Mouse (Mus musculus) ES-E14 (cell line): ENCODE measurements at regions not wholly inside any gene's neighbourhood (a gene's known extent, or its start where the extent isn't known, plus 50 kb on each side); places are given as distances from the start of the nearest gene placed in this dataset.
"Not testable (repeated sequence)": the region's sequence is repeated elsewhere in the genome, so short reads cannot be mapped to it uniquely, and the experiment has no call there.

Experiments
- DNase-seq: peaks from one replicate; pipeline ENCODE4 v3.0.0-alpha.2; 2013; ENCODE audit warnings: low read depth, low spot score
- H3K27ac ChIP-seq: 2 replicates; pipeline ENCODE4 v1.5.1; 2012; ENCODE audit warnings: low read depth, mild to moderate bottlenecking, low read length, moderate library complexity, mixed read lengths; ENCODE audit not compliant: poor library complexity, insufficient read depth, severe bottlenecking
- H3K36me3 ChIP-seq: 2 replicates; pipeline ENCODE4 v1.6.1; 2012; ENCODE audit warnings: mild to moderate bottlenecking, low read length, moderate library complexity, mixed read lengths; ENCODE audit not compliant: control insufficient read depth, poor library complexity, insufficient read depth, severe bottlenecking
- H3K4me1 ChIP-seq, 2 experiments: fragments of 150-350 bp in 1 of 2; sonication (generic) in 1 of 2; 2 replicates each; pipeline ENCODE4 v1.6.1; 2012; ENCODE audit warnings: low read length in 2 of 2, mild to moderate bottlenecking in 1 of 2, mixed read lengths in 1 of 2; ENCODE audit not compliant: control insufficient read depth in 2 of 2, insufficient read depth in 2 of 2, poor library complexity in 1 of 2
- H3K4me3 ChIP-seq, 2 experiments: fragments of 150-350 bp in 1 of 2; sonication (generic) in 1 of 2; 2 replicates each; pipeline ENCODE4 v1.5.1; 2012; ENCODE audit warnings: low read length in 2 of 2, low read depth in 1 of 2, mild to moderate bottlenecking in 1 of 2, mixed read lengths in 1 of 2; ENCODE audit not compliant: insufficient read depth in 1 of 2, poor library complexity in 1 of 2, severe bottlenecking in 1 of 2
- H3K9ac ChIP-seq: 2 replicates; pipeline ENCODE4 v1.6.1; 2012; ENCODE audit warnings: low read depth, mild to moderate bottlenecking, low read length, mixed read lengths; ENCODE audit not compliant: poor library complexity, insufficient read depth, severe bottlenecking
- H3K9me3 ChIP-seq: fragments of 150-350 bp; sonication (generic); 2 replicates; pipeline ENCODE4 v1.6.1; 2012; ENCODE audit warnings: low read depth, mild to moderate bottlenecking, low read length; ENCODE audit not compliant: control insufficient read depth, insufficient read depth
- MAFK ChIP-seq: IDR thresholded peaks from 2 replicates; pipeline ENCODE4 v1.6.1; 2014; ENCODE audit warnings: mild to moderate bottlenecking, low read depth, low read length, inconsistent platforms; ENCODE audit not compliant: insufficient read depth
- ZNF384 ChIP-seq: IDR thresholded peaks from 2 replicates; pipeline ENCODE4 v1.6.1; 2012; ENCODE audit warnings: low read depth, low read length, inconsistent platforms
- in situ Hi-C, 2 experiments: fragments of 600-800 bp; cut with MboI; formaldehyde crosslinking; loops; one replicate each; pipeline ENCODE4 v1.15.1; 2025; ENCODE audit warnings: low sequenced_read_pairs in 2 of 2, inconsistent platforms in 1 of 2; ENCODE audit not compliant: unreplicated experiment in 2 of 2

DNA sequence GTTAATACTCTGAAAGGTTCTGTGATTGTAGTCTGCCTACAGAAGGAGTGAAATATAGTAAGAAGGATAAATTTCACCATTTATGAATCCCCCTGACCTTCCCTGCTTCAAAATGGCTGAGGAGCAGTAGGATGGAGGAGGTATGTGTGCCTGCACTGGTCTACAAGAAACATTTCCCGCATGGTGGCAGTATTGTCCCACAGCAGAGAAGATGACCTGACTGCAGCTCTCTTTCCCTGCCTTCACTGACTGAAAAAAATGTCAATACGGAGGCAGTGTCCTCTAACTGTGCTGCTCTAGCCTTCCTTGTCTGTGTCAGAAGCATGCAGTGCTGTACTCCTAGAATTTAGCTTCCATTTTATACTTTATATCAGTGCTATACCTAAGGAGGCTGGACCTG is 177.2 kb upstream of the Olfr1324 start:
- H3K4me1 ChIP-seq, H3K9ac ChIP-seq, in situ Hi-C loops, H3K27ac ChIP-seq, DNase-seq, H3K9me3 ChIP-seq, H3K4me3 ChIP-seq: not testable (repeated sequence)
- H3K36me3 ChIP-seq, result peaks cover 13% of the 10 kb centered on the region
- TF ChIP-seq ZNF384, result peak; percentile 97

DNA sequence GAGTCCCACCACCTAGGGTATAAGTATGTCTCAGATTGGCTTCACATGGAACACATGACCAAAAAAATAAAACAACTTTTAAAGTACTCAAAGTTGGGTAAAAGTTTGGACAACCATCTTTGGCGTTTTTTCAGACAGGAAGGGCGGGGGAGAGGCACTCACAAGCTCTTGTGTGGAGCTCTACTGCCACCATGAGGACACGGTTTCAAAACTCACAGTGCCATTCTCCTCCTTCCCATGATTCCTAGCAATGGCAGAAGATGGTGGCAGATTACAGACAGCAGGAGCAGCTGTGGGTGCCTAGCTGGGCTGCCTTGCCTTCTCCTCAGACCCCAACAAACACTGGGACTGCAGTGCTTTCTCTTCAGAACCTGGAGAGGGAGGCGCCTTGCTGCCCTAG is 176.7 kb upstream of the Olfr1324 start:
- TF ChIP-seq ZNF384, result peak; percentile 96
- peaks cover 14% of the 10 kb centered on the region for H3K36me3 ChIP-seq
- not testable (repeated sequence) for H3K27ac ChIP-seq

DNA sequence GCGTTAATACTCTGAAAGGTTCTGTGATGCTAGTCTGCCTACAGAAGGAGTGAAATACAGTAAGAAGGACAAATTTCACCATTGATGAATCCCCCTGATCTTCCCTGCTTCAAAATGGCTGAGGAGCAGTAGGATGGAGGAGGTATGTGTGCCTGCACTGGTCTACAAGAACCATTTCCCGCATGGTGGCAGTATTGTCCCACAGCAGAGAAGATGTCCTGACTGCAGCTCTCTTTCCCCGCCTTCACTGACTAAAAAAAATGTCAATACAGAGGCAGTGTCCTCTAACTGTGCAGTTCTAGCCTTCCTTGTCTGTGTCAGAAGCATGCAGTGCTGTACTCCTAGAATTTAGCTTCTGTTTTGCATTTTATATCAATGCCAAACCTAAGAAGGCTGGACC is 174.6 kb upstream of the Olfr1324 start:
- H3K4me3 ChIP-seq, H3K9ac ChIP-seq, in situ Hi-C loops, DNase-seq, H3K9me3 ChIP-seq, H3K4me1 ChIP-seq: not testable (repeated sequence)
- peak; percentile 98 for TF ChIP-seq ZNF384
- Histone ChIP-seq H3K36me3 (peaks cover 13% of the 10 kb centered on the region), H3K27ac (peak overlapping the region; percentile 64; the same call in 1 of the 2 replicates)

More for the DNA sequence above, 176.7 kb upstream of the Olfr1324 start:
- DNase-seq, H3K4me3 ChIP-seq, H3K9me3 ChIP-seq, H3K9ac ChIP-seq, in situ Hi-C loops, H3K4me1 ChIP-seq: not testable (repeated sequence)

DNA sequence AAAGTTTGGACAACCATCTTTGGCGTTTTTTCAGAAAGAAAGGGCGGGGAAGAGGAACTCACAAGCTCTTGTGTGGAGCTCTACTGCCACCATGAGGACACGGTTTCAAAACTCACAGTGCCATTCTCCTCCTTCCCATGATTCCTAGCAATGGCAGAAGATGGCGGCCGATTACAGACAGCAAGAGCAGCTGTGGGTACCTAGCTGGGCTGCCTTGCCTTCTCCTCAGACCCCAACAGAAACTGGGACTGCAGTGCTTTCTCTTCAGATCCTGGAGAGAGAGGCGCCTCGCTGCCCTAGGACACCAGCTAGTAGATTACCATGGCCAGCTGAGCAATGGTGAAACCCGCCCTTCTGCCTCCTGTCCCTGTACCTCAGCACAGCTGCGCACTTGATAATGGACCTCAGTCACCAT is 174.2 kb upstream of the Olfr1324 start:
- peaks cover 13% of the 10 kb centered on the region for H3K36me3 ChIP-seq
- H3K4me3 ChIP-seq, DNase-seq, H3K4me1 ChIP-seq, H3K9ac ChIP-seq, in situ Hi-C loops, H3K9me3 ChIP-seq: not testable (repeated sequence)
- peak; percentile 95 for TF ChIP-seq ZNF384
- H3K27ac ChIP-seq, result peak overlapping the region; percentile 64; the same call in 1 of the 2 replicates

DNA sequence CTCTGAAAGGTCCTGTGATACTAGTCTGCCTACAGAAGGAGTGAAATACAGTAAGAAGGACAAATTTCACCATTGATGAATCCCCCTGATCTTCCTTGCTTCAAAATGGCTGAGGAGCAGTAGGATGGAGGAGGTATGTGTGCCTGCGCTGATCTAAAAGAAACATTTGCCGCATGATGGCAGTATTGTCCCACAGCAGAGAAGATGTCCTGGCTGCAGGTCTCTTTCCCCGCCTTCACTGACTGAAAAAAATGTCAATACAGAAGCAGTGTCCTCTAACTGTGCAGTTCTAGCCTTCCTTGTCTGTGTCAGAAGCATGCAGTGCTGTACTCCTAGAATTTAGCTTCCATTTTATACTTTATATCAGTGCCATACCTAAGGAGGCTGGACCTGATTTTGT is 172.0 kb upstream of the Olfr1324 start:
- H3K9me3 ChIP-seq, in situ Hi-C loops, H3K4me3 ChIP-seq, H3K4me1 ChIP-seq, DNase-seq, H3K9ac ChIP-seq, H3K27ac ChIP-seq, H3K36me3 ChIP-seq: not testable (repeated sequence)
- TF ChIP-seq ZNF384, result peak; percentile 98

DNA sequence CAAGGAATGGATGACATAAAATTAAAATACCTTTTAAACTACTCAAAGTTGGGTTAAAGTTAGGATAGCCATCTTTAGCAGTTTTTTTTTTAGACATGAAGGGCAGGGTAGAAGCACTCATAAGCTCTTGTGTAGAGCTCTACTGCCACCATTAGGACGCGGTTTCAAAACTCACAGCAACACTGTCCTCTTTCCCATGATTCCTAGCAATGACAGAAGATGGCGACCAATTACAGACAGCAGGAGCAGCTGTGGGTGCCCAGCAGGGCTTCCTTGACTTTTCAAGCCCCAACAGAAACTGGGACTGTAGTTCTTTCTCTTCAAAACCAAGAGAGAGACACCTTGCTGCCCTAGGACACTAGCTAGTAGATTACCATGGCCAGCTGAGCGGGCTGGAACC is 171.5 kb upstream of the Olfr1324 start:
- H3K36me3 ChIP-seq, result peaks cover 9% of the 10 kb centered on the region
- no peak overlapping the region for H3K4me3 ChIP-seq
- H3K4me1 ChIP-seq, result no peaks in the 10 kb centered on the region
- no peaks in the 10 kb centered on the region for H3K9me3 ChIP-seq
- TF ChIP-seq MAFK (no peak), ZNF384 (peak; percentile 98)
- in situ Hi-C loops, result no loop called here
- no peak overlapping the region; the same call in 1 of the 2 replicates for H3K9ac ChIP-seq
- H3K27ac ChIP-seq, result no peak overlapping the region
- no peak for DNase-seq

DNA sequence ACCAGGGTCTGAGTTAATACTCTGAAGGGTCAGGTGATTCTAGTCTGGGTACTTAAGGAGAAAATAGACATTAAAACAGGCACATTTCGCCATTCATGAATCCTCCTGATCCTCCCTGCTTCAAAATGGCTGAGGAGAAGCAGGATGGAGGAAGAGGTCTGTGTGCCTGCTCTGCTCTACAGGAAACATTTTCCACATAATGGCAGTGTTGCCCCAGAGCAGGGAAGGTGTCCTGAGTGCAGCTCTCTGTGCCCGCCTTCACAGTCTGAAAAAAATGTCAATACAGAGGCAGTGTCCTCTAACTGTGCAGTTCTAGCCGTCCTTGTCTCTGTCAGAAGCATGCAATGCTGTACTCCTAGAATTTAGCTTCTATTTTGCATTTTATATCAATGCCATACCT is 169.3 kb upstream of the Olfr1324 start:
- H3K27ac ChIP-seq, in situ Hi-C loops, H3K4me1 ChIP-seq, H3K4me3 ChIP-seq, DNase-seq, H3K9me3 ChIP-seq: not testable (repeated sequence)
- Histone ChIP-seq H3K9ac (peak overlapping the region; percentile 56; the same call in 1 of the 2 replicates), H3K36me3 (peaks cover 17% of the 10 kb centered on the region)
